Mouse (Mus musculus): ENCODE data around the gene Syngr3. TPM values are rescaled to one million over a fixed set of nuclear protein-coding genes. Genes with fewer than 3 reads are reported as not detected.

Syngr3 gene
- polyA plus RNA-seq, 1 experiment: 0.58 TPM

DNA sequence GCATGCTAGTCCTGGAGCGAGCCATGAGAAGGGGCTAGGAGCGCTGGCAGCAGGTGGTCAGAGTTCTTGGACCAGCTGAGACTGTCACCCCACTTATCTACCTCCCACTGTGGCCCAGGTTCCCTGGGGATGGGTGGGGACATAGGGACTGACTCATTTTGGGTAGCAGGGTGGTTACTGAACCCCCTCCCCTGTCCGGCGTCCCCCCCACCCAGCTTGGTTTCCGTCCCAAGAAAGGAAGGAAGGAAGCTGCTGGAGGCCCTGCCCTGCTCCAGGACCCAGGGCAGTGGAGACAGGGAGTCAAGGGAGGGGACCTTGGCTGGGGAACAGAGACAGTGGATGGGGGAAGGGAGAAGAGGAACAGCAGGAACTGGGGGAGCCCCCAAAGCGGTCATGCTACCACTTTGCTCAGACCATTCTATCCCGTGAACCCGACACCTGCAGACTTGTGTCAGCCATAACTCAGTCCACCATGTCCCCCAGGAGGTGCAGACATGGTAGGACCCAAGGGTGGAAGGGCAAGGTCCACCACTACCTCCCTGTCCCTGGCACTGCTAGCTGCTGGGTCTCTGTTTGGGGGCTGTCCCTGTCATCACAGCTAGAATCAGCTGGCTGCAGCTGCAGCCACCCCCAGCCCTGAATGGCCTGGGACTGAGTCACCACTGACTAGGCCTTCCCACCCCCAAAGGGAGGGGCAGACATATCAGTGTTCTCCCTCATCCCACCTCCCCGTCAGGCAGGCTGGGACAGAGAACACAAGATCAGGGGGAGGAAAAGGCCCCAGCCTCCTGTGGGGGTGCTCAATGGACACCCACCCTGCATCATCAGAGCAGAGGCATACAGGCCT lies 44.7 kb downstream of the Syngr3 start:
- DNase-seq (ENCODE audit: low spot score): no peak

DNA sequence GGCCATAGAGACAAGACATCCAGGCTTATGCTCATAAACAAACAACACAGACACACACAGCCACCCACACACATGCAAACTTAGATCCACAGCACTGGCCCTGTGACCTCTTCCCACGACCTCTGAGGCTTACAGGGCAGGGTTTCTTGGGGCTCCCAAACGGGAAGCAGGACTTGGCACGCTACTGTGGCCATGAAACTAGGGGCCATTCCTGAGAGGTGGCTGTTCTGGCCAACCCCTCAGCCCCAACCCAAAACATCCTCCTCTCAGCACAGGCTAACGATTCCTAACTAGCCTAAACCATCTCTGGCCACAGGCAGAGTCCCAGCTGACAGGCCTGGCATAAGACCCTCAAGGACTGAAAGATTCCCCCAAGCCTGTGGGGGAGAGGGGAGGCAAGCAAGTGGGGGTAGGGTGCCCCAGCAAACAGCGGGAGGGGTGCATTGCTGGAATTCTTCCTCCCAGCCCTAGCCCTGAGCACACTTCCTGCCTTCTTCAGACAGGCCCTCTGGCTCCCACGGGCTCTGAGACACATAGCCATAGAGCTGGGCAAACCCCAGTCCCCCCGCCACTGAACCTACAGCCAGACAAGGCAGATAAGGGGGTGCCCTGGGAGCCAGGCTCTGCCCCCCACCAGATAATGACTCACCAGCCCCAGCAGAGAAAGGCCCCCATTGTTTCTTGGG lies 45.6 kb downstream of the Syngr3 start:
- no peak for DNase-seq (ENCODE audit: low spot score)

DNA sequence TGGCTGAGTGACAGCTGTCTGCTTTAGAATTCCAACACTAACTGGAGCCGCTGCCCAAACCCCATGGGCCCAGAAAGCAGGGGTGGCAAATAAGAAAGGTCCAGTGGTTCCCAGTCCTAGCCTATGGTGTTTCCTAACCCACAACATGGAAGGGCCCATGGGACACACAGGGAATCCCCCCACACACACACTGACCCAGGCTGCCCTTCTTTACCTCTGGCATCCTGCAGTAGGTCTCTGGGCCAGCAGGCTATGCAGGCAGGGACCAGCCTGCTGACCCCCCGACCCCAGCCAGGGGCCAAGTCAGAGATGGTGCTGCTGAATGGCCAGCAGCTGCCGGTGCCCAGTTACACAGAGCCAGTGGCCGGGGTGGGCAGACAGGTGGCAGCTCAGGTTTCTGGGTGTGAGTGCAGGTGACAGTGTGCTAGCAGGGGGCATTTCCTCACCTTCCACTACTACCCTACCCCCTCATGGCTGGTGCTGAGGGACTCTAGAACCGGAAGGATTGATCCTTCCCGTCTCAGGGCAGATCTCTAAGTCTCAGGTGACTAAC lies 46.9 kb downstream of the Syngr3 start:
- DNase-seq (ENCODE audit: low spot score): no peak

DNA sequence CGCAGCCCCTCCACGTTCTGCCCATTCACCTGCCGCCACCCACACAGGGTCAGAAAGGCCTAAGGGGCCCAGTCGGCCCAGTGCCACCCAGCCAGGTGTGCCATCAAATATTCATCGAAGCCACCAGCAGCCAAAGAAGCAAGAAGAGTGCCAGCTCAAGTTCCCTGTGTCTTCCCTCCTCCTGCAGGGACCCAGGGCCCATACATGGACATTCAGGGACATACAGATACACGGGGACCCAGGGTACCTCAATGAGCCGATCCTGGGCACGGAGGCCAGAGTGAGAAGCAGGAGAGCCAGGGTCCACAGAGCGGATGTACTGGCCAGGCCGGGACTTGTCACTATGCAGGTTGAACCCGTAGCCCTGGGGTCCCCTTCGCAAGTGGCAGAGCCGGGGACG lies 47.8 kb downstream of the Syngr3 start:
- no peak for DNase-seq (ENCODE audit: low spot score)

DNA sequence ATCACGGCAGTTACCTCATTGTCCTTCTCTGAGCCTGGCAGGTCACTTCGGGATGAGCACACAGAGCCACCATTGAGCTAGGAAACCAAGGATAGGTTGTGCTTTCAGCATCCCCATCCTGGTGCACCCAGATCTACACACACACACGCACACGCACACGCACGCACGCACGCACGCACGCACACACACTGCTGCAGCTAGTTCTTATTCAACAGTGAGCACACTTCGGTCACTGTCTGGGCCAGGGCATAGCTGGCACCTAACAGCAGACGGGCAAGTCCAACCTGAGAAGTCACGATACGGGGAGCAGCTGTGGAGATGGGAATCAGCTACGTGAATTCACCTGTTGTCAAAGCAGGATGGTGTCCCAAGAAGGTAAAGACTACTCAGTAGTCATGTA lies 49.2 kb downstream of the Syngr3 start:
- no peak for DNase-seq (ENCODE audit: low spot score)

DNA sequence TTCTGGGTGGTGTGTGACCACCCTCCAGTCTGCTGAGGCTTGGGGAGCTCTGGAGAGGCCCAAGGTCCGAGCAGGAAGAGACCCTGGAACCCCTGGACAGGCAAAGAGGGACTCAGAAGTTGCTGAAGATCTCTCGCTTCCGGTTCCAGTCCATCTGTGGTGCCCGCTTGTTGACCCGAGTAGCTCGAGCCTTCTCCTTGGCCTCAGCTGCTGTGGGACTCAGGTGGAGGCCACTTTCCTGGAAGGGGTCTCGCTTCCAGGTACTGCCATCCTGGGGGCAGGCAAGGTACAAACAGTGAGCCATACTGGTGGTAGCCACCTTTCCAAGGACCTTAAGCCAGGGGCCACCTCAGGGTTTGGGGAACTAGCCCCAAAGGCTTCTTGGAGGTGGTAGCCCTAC lies 49.6 kb downstream of the Syngr3 start:
- DNase-seq (ENCODE audit: low spot score): no peak

DNA sequence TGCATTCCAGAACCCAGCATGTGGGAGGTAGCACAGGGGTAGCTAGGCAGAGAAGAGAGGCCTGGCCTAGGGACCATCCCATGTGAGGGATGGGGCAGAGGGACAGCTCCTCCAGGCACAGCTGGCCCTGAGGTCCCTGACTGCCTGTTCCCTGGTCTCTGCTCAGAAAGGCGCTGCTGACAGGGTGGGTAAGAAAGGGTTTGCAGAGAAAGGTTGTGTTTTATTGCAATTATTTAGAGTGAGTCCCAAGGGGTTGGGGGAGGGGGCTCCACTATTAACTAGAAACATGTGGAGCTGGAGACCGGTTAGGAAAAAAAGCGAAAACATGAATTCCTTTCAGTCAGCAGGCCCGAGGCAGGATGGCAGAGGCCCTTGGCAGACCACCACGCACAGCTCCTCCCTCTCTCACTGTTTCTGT lies 50.2 kb downstream of the Syngr3 start:
- no peak for DNase-seq (ENCODE audit: low spot score)

DNA sequence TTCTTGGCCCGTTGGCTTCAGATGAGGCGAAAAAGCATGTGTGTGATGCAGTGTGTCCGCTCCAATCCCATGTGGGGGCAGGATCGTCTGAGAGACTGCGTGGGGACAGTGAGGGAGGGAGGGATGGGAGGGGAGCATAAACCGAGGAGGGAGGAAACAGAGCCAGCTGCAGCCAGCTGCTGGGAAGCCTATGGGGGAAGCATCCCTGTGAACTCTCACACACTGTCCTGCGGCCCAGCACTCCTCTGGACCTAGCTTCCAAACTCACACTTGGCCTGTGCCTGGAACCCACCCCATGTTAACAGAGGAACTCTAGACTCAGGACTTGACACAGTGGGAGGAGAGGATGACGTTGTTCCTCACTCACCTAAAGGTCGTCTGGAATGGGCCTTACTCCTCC lies 50.9 kb downstream of the Syngr3 start:
- DNase-seq (ENCODE audit: low spot score): no peak

DNA sequence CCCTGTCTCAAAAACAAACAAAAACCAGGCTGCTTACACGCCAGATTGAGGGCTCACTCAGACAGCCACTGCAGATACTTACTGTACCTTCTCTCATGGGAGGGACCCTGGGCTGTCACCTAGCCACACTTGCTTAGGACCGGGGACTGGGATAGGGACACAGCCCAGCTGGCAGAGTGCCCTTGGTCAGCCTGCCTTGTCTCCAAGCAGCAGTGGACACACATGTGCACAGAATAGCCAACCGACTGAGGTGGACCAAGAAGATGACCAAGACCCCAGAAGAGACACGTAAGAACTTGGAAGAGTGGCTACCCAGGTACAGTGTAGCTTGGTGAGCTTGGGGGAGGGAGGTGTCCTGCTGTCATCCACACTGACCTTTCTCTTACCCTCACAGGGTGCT lies 51.5 kb downstream of the Syngr3 start:
- DNase-seq (ENCODE audit: low spot score): no peak

DNA sequence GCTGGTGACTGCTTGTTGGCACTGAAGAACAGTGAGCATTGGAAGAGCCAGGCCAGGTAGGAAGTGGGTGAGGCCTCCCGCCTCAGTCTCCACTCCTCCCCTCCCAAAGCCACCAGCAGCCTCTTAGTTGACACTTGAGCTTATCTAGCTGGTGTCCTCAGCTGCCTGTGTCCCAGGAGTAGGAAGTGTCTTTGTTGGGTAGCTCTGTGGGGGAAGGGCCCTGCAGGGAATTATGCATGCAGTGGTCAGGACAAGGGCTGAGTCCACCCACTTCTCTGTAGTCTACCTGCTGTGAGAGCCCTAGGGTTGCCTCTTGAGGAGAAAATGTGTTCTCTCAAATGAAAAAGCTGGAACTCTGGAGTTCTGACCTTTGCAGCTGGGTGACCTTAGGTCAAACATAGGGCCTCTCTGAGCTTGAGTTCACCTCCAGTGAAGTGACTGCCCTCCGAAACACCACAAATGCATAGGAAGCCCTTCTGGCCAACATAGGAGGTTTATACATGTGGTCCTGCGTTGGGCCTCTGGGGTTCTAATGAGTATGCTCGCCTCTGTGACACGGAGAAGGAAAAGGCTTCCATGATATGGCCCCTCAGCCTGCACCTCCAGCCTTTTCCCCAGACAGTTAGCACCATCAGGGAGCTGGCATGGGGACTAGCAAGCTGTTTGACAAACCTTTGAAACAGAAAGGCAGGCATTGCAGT lies 52.8 kb downstream of the Syngr3 start:
- DNase-seq (ENCODE audit: low spot score): no peak

DNA sequence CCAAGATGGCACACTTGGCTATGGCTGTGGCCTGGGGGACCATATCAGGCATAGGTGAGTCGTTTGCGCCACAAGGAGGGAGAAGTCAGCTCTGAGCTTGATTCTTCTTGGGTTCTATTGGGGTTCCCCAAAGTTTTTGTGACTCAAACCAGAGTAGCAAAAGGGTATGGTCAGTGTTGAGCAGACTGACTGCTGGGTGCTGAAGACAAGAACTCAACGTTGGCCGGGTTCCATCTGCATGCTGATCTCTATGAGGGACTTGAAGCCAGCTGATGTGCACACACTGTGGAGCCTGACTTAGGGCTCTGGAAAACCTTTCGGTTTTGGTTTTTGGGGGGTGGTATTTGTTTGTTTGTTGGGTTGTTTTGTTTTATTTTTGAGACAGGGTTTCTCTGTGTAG lies 54.1 kb downstream of the Syngr3 start:
- no peak for DNase-seq (ENCODE audit: low spot score)

Other genes starting within 250 kb of the Syngr3 start
- 47.5 and 62.9 TPM in 2 replicates for gene Dnase1l2, start 246.8 kb downstream of the Syngr3 start, polyA plus RNA-seq (2012; rRNA removed)
- gene E4f1, start 219.6 kb downstream of the Syngr3 start, polyA plus RNA-seq (2012; rRNA removed): 55.8 and 61.5 TPM in 2 replicates
- 31.8 and 33.5 TPM in 2 replicates for gene Pgp, start 219.6 kb downstream of the Syngr3 start, polyA plus RNA-seq (2012; rRNA removed)
- 0.10 and 0.19 TPM in 2 replicates for gene Bricd5, start 216.1 kb downstream of the Syngr3 start, polyA plus RNA-seq (2012; rRNA removed)
- 20.9 and 21.7 TPM in 2 replicates for gene Mlst8, start 210.9 kb downstream of the Syngr3 start, polyA plus RNA-seq (2012; rRNA removed)
- gene Caskin1, start 201.4 kb downstream of the Syngr3 start, polyA plus RNA-seq (2012; rRNA removed): 0.76 and 1.1 TPM in 2 replicates
- 174 and 223 TPM in 2 replicates for gene Traf7, start 162.0 kb downstream of the Syngr3 start, polyA plus RNA-seq (2012; rRNA removed)
- 1.4 and 1.5 TPM in 2 replicates for gene Rab26, start 155.7 kb downstream of the Syngr3 start, polyA plus RNA-seq (2012; rRNA removed)
- gene Pkd1, start 140.1 kb downstream of the Syngr3 start, polyA plus RNA-seq (2012; rRNA removed): 69.8 and 84.0 TPM in 2 replicates
- gene Tsc2, start 57.3 kb downstream of the Syngr3 start, polyA plus RNA-seq (2012; rRNA removed): 95.3 and 112 TPM in 2 replicates
- 21.7 and 22.0 TPM in 2 replicates for gene Nthl1, start 57.3 kb downstream of the Syngr3 start, polyA plus RNA-seq (2012; rRNA removed)
- 59.2 and 63.5 TPM in 2 replicates for gene Slc9a3r2, start 39.6 kb downstream of the Syngr3 start, polyA plus RNA-seq (2012; rRNA removed)
- 0.62 and 0.80 TPM in 2 replicates for gene Npw, start 31.5 kb downstream of the Syngr3 start, polyA plus RNA-seq (2012; rRNA removed)
- gene Zfp598, start 20.3 kb downstream of the Syngr3 start, polyA plus RNA-seq (2012; rRNA removed): 42.9 and 54.2 TPM in 2 replicates
- gene Gfer, start 6.2 kb upstream of the Syngr3 start, polyA plus RNA-seq (2012; rRNA removed): 21.0 and 23.7 TPM in 2 replicates
- gene Noxo1, start 6.3 kb upstream of the Syngr3 start, polyA plus RNA-seq (2012; rRNA removed): 7.6 and 10.7 TPM in 2 replicates
- 31.4 and 34.8 TPM in 2 replicates for gene Tbl3, start 17.7 kb upstream of the Syngr3 start, polyA plus RNA-seq (2012; rRNA removed)
- gene Rnf151, start 28.1 kb upstream of the Syngr3 start, polyA plus RNA-seq (2012; rRNA removed): 0.18 and 0.30 TPM in 2 replicates
- gene Rps2, start 28.2 kb upstream of the Syngr3 start, polyA plus RNA-seq (2012; rRNA removed): 1,660 and 1,865 TPM in 2 replicates
- 298 and 302 TPM in 2 replicates for gene Ndufb10, start 34.5 kb upstream of the Syngr3 start, polyA plus RNA-seq (2012; rRNA removed)
- gene Rpl3l, start 37.9 kb upstream of the Syngr3 start, polyA plus RNA-seq (2012; rRNA removed): 0.19 and 0.29 TPM in 2 replicates
- gene Msrb1, start 46.7 kb upstream of the Syngr3 start, polyA plus RNA-seq (2012; rRNA removed): 195 and 227 TPM in 2 replicates
- 0.43 and 0.77 TPM in 2 replicates for gene Hs3st6, start 63.0 kb upstream of the Syngr3 start, polyA plus RNA-seq (2012; rRNA removed)
- 0.75 and 0.83 TPM in 2 replicates for gene Meiob, start 114.3 kb upstream of the Syngr3 start, polyA plus RNA-seq (2012; rRNA removed)
- gene Hagh, start 150.2 kb upstream of the Syngr3 start, polyA plus RNA-seq (2012; rRNA removed): 52.8 and 75.6 TPM in 2 replicates
- gene Fahd1, start 160.4 kb upstream of the Syngr3 start, polyA plus RNA-seq (2012; rRNA removed): 20.5 and 21.0 TPM in 2 replicates
- 0.94 and 1.7 TPM in 2 replicates for gene Igfals, start 176.0 kb upstream of the Syngr3 start, polyA plus RNA-seq (2012; rRNA removed)
- gene Nubp2, start 196.4 kb upstream of the Syngr3 start, polyA plus RNA-seq (2012; rRNA removed): 17.6 and 22.4 TPM in 2 replicates
- gene Spsb3, start 196.7 kb upstream of the Syngr3 start, polyA plus RNA-seq (2012; rRNA removed): 30.2 and 34.8 TPM in 2 replicates
- gene Eme2, start 205.1 kb upstream of the Syngr3 start, polyA plus RNA-seq (2012; rRNA removed): 34.7 and 40.0 TPM in 2 replicates
- 75.8 and 85.5 TPM in 2 replicates for gene Mrps34, start 205.2 kb upstream of the Syngr3 start, polyA plus RNA-seq (2012; rRNA removed)
- gene Nme3, start 206.5 kb upstream of the Syngr3 start, polyA plus RNA-seq (2012; rRNA removed): 64.2 and 64.4 TPM in 2 replicates
- 86.0 and 88.1 TPM in 2 replicates for gene Mapk8ip3, start 247.0 kb upstream of the Syngr3 start, polyA plus RNA-seq (2012; rRNA removed)